Mouse (Mus musculus) heart, adult 2 months (tissue): ENCODE data around the gene Hrc. TPM values are rescaled to one million over a fixed set of nuclear protein-coding genes. Genes with fewer than 3 reads are reported as not detected.
A peak's percentile ranks its signal among the peaks of the same experiment; 100 is the strongest.

ENCODE experiments used
- DNase-seq, 2 experiments: peaks; one replicate each; pipeline ENCODE4 v3.0.0; 2021
- H3K27ac ChIP-seq: fragments of 200-600 bp; 2 replicates; pipeline ENCODE4 v1.8.1; 2022
- H3K27me3 ChIP-seq: fragments of 200-500 bp; 2 replicates; pipeline ENCODE4 v1.6.1; 2012; ENCODE audit warnings: mild to moderate bottlenecking, low read length, inconsistent platforms, mixed read lengths; ENCODE audit not compliant: control insufficient read depth, insufficient read depth
- H3K36me3 ChIP-seq: fragments of 200-500 bp; 2 replicates; pipeline ENCODE4 v1.6.1; 2012; ENCODE audit warnings: low read length, inconsistent platforms; ENCODE audit not compliant: control insufficient read depth, insufficient read depth
- H3K4me1 ChIP-seq: fragments of 200-500 bp; 2 replicates; pipeline ENCODE4 v1.6.1; 2011; ENCODE audit warnings: low read length; ENCODE audit not compliant: control insufficient read depth, insufficient read depth
- H3K4me3 ChIP-seq: fragments of 200-600 bp; 2 replicates; pipeline ENCODE4 v1.8.1; 2022
- H3K79me2 ChIP-seq: fragments of 200-500 bp; replicated peaks from 2 replicates; pipeline ENCODE4 v1.6.1; 2012; ENCODE audit warnings: mild to moderate bottlenecking, inconsistent platforms, low read length, moderate library complexity, mixed read lengths; ENCODE audit not compliant: control insufficient read depth, insufficient read depth
- H3K9ac ChIP-seq: fragments of 200-500 bp; 2 replicates; pipeline ENCODE4 v1.6.1; 2012; ENCODE audit warnings: low read depth, mild to moderate bottlenecking, control low read depth, inconsistent platforms, low read length, mixed read lengths
- CTCF ChIP-seq: fragments of 200-600 bp; IDR thresholded peaks from 2 replicates; pipeline ENCODE4 v1.8.1; 2022; ENCODE audit warnings: antibody characterized with exemption, mild to moderate bottlenecking, moderate library complexity
- EP300 ChIP-seq: fragments of 200-500 bp; IDR thresholded peaks from 2 replicates; pipeline ENCODE4 v1.6.1; 2011; ENCODE audit warnings: low read depth, low read length, control low read depth; ENCODE audit not compliant: insufficient read depth
- POLR2A ChIP-seq: fragments of 200-500 bp; IDR thresholded peaks from 2 replicates; pipeline ENCODE4 v1.6.1; 2011; ENCODE audit warnings: mild to moderate bottlenecking, low read depth, low read length, control low read depth; ENCODE audit not compliant: insufficient read depth
- WGBS: fragments of 180-500 bp; shearing (Covaris S2); methylation state at CpG from one replicate; pipeline ENCODE4 v1.1.7; 2018; 5-methylcytosine and 5-hydroxymethylcytosine counted together
- intact Hi-C: fragments of 180-260 bp; cut with DNase I; formaldehyde crosslinking; loops from one replicate; pipeline ENCODE4 v1.15.1; 2025
- polyA plus RNA-seq: library from polyadenylated mRNA; depleted of rRNA; stranded (reverse); fragments of >200 nt; gene quantifications from 2 replicates; pipeline ENCODE4 v1.2.3, GENCODE M21; 2012
- total RNA-seq, 2 experiments: library from RNA; stranded (reverse); gene quantifications; 2 replicates each; pipeline ENCODE4 v1.2.3; 2021

The Hrc gene
- total and polyA plus RNA-seq, 3 experiments, result 383 to 1,007 (median 863) TPM

DNA sequence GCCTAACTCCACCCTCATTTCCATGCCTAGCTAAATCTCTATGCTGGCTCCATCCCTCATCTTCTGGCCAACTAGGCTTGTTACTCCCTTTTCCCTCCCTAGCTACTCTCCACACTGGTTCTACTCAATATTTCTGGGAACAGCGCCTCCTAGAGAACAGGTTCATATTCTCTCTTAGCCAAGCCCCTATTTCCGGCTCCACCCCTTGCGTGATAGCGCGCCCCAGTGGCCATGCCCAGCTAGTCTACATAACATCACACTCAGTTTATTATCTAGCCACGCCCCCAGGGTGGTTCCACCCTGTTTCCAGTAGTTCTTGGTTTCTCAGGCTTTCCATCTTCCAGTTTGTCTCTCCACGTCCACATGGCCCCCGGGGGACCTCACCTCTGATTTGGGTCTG, 6.2 kb downstream of the Hrc start:
- no peak overlapping the region; the same call in 1 of the 2 replicates for H3K27ac ChIP-seq
- intact Hi-C loops, result loop anchor here (5.0 kb wide), 1 partner anchor 34 kb away; no protein-coding TSS in a partner anchor
- H3K9ac ChIP-seq, result no peak overlapping the region
- no peaks in the 10 kb centered on the region for H3K27me3 ChIP-seq
- 4% methylated on average over 8 of the region's 8 CpGs for WGBS
- H3K36me3 ChIP-seq, result no peaks in the 10 kb centered on the region
- DNase-seq, result peak; percentile 68 to 73
- peaks cover 13% of the 10 kb centered on the region for H3K4me1 ChIP-seq
- TF ChIP-seq EP300, result 0 out of 2 replicates have a peak, but pooled peaks have one; percentile 41
- TF ChIP-seq CTCF, result peak; percentile 81
- TF ChIP-seq POLR2A, result 0 out of 2 replicates have a peak, but pooled peaks have one; percentile 9
- H3K4me3 ChIP-seq, result no peak overlapping the region
- H3K79me2 ChIP-seq, result no peaks in the 10 kb centered on the region

DNA sequence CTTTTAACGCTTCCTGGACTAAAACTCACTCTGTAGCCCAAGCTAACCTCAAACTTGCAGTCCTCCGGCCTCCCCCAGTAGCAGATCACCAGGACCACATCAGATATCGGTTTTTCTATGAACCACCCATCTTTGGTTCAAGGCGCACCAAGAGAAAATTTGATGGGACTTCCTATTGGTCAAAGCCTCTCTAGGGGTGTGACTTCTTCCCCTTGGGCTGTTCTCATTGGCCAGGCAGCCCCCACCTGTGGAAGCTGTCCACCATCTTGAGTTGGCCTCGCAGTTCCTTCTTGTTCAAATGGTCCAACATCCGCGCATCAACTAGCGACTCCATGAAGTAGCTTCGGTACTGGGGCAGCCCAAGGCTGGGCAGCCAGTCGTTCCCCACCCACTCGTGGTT, 7.0 kb downstream of the Hrc start:
- 90% methylated on average over 11 of the region's 11 CpGs for WGBS
- intact Hi-C loops, result loop anchor here (5.0 kb wide), 1 partner anchor 35 kb away; no protein-coding TSS in a partner anchor
- Histone ChIP-seq H3K9ac (no peak overlapping the region), H3K79me2 (no peaks in the 10 kb centered on the region), H3K4me1 (peaks cover 13% of the 10 kb centered on the region), H3K27me3 (no peaks in the 10 kb centered on the region), H3K4me3 (no peak overlapping the region), H3K36me3 (no peaks in the 10 kb centered on the region), H3K27ac (no peak overlapping the region)
- no peak for DNase-seq
- no peak for TF ChIP-seq EP300
- no peak for TF ChIP-seq POLR2A
- no peak for TF ChIP-seq CTCF

GRCm38 (mm10) chr7:45343543-45343942, 8.5 kb downstream of the Hrc start:
- Histone ChIP-seq H3K79me2 (no peaks in the 10 kb centered on the region), H3K9ac (no peak overlapping the region), H3K4me3 (no peak overlapping the region), H3K27me3 (no peaks in the 10 kb centered on the region), H3K4me1 (peaks cover 12% of the 10 kb centered on the region), H3K27ac (no peak overlapping the region), H3K36me3 (no peaks in the 10 kb centered on the region)
- DNase-seq, result no peak
- WGBS, result 19% methylated on average over 13 of the region's 13 CpGs
- intact Hi-C loops, result loop anchor here (5.0 kb wide), 1 partner anchor 36 kb away; no protein-coding TSS in a partner anchor
- TF ChIP-seq CTCF (peak; percentile 23), EP300 (no peak)

- Histone ChIP-seq H3K27me3 (no peaks in the 10 kb centered on the region), H3K4me3 (no peak overlapping the region), H3K9ac (no peak overlapping the region), H3K27ac (no peak overlapping the region), H3K79me2 (no peaks in the 10 kb centered on the region), H3K36me3 (no peaks in the 10 kb centered on the region), H3K4me1 (no peaks in the 10 kb centered on the region)
- intact Hi-C loops, result no loop called here
- TF ChIP-seq POLR2A (no peak), EP300 (no peak), CTCF (no peak)
- no peak for DNase-seq
- 66% methylated on average over 13 of the region's 13 CpGs for WGBS
Measured at GRCm38 (mm10) chr7:45346905-45347304, 11.8 kb downstream of the Hrc start.

GRCm38 (mm10) chr7:45353041-45353440, 18.0 kb downstream of the Hrc start:
- Histone ChIP-seq H3K27ac (no peak overlapping the region), H3K4me1 (no peaks in the 10 kb centered on the region), H3K27me3 (no peaks in the 10 kb centered on the region), H3K36me3 (no peaks in the 10 kb centered on the region), H3K79me2 (no peaks in the 10 kb centered on the region), H3K9ac (no peak overlapping the region), H3K4me3 (no peak overlapping the region)
- DNase-seq, result no peak
- TF ChIP-seq POLR2A, result no peak
- 32% methylated on average over 5 of the region's 5 CpGs for WGBS
- intact Hi-C loops, result no loop called here

DNA sequence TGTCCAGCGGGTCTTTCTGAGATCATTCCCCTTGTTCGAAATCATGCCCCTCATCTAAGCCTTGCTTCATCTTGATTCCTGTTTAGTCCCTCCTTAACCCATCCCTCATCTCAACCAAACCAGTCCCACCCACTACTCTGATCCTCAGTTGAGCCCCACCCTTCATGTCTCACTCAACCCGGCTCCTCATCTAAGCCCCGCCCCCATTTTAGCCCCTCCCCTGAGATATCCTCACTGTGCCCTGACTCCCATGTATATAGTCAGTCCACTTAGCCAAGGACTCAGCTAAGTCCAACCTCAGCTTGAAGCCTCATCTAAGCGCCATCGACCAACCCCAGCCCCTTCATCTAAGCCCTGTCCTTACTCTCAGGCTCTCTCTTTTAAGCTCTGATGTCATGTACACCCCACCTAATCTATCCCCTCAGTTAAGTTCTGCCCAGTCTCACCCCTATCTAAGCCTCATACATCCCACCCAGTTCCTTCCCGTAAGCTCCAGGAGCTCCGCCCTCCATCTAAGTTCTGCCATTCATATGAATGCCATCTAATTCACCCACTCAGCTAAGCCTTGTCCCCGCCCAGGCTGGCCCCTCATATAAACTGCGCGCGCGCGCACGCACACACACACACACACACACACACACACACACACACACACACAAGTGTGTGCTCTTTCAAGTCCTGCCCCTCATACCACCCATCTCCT, 20.4 kb downstream of the Hrc start:
- H3K9ac ChIP-seq, result no peak overlapping the region
- no peaks in the 10 kb centered on the region; the same call in 1 of the 2 replicates for H3K27me3 ChIP-seq
- WGBS, result 70% methylated on average over 15 of the region's 15 CpGs
- TF ChIP-seq POLR2A (no peak), CTCF (no peak), EP300 (no peak)
- no peak for DNase-seq
- H3K36me3 ChIP-seq, result no peaks in the 10 kb centered on the region
- H3K4me3 ChIP-seq, result no peak overlapping the region
- intact Hi-C loops, result no loop called here
- no peaks in the 10 kb centered on the region for H3K4me1 ChIP-seq
- no peaks in the 10 kb centered on the region for H3K79me2 ChIP-seq
- no peak overlapping the region for H3K27ac ChIP-seq
